Mouse (Mus musculus) adrenal gland, postnatal 4 days (tissue): ENCODE measurements around the gene Gm20388. TPM values are rescaled to one million over a fixed set of nuclear protein-coding genes. Genes with fewer than 3 reads are reported as not detected.

Experiments
- DNase-seq, 2 experiments: peaks; one replicate each; pipeline ENCODE4 v3.0.0; 2021 to 2022; ENCODE audit warnings: low spot score in 2 of 2, mixed read lengths in 2 of 2
- total RNA-seq, 2 experiments: library from RNA; stranded (reverse); gene quantifications; 2 replicates each; pipeline ENCODE4 v1.2.3; 2021

The Gm20388 gene
- total RNA-seq, 2 experiments from 2014 or later, result 8.8 TPM; not detected in 1

- DNase-seq, result no peak
Measured at GRCm38 (mm10) chr8:120250750-120251410, 340.2 kb downstream of the Gm20388 start.

DNA sequence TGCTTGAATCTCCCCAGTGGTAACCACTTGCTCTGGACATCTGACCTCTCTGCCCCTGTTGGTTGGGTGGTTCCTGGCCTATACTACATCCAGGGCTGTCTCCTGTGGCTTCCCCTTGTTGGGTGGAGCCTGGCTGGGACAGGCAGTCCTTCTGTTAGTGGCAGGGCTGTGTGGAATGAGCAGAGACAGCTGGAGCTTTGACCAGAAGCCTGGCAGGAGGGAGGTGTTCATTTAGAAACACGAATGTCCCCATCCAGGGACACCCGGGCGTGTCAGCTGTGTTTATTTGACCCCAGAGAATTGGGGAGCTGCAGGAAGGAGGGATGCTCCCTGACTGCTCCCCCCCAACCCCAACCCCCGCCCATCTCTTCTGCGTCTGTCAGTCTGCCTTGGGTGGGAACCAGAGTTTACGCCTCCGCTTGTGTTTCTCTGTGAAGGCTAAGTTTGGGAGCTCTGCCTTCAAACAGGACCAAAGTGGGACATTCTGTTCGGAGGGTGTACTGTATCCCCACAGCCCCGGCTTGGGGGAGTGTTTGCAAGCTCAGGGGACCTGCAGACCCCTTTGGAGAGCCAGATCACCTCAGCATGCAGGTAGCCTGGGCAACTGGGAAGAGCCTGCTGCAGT, 340.9 kb downstream of the Gm20388 start:
- DNase-seq, result no peak

DNA sequence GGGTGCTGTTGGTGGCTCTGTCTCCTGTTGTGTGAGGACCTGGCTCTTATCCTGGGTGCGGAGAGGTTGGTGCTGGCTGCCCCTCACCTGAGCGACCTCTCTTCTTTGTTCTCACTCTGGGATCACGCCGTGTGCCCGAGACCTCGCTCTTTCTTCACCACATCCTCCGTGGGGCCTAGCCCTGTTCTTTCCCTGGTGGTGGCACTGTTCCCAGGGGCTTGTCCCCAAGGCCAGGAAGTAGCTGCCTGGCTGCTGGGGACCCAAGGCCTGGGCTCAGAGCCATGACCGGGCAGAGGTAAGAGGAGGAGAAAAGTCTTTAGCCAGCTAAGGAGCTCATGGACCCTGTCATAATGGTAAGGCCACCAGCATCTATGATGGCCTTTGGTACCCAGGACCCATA, 343.0 kb downstream of the Gm20388 start:
- no peak for DNase-seq

DNA sequence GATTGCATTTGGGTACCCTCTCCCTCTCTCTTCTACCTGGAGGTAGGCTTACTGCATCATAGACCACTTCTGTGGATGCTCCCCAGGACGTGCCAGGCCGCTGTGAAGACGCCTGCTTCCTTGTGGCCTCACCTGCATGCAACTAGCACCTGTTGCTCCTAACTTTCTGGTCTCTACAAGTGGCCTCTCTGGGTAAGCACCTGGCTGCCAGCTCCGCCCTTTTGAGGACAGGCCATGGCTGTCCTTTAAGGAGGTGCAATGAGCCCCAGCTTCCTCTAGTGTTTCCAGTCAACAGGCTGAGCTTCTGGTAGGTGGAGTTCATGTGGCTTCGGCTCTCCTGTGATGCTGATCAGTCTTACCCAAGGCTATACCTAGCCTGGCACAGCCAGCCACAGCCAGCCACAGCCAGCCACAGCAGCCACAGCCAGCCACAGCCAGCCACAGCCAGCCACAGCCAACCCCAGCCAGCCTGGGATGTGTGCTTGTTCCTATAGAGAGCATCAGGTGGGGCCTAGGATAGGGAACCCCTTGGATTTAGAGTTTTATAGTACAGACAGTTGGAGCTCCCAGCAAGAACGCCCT, 344.9 kb downstream of the Gm20388 start:
- no peak for DNase-seq

DNA sequence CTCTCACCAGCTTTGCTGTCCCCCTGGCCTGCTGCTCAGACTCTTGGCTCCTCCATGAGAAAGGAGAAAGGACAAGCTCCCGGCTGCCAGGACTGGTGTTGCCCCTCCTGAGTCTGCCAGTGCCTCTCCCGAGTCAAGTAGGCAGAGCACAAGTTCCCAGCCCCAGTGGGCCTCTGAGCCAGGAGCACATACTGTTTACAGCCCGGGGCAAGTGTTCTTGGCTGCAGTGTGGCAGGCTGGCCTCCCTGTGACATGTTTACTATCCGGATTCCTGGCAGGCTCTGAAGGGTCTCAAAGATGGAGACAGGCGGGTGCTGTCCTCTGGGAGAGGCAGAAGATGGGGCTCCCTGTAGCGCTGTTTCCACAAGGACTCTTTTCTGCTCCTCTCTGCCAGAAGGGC, 346.3 kb downstream of the Gm20388 start:
- no peak for DNase-seq

GRCm38 (mm10) chr8:120259206-120259605, 348.6 kb downstream of the Gm20388 start:
- DNase-seq, result no peak

DNA sequence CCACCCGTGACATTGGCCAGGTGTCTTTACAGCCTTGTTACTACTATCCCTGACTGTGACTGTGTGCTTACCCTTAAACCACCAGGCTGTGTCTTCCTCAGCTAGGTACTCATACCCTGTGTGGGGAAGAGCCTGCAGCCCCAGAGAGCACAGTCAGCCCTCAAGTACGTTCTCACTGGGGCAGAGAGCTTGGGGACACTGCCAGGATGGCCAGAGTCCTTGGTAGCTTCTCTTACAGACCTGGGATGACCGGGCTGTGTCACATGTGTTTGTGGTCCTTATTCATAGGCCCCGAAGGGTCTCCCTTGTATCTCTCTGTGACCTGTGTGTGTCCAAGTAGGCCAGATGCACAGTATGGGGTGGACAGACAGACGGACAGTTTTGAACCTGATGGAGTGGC, 350.0 kb downstream of the Gm20388 start:
- DNase-seq, result no peak

DNA sequence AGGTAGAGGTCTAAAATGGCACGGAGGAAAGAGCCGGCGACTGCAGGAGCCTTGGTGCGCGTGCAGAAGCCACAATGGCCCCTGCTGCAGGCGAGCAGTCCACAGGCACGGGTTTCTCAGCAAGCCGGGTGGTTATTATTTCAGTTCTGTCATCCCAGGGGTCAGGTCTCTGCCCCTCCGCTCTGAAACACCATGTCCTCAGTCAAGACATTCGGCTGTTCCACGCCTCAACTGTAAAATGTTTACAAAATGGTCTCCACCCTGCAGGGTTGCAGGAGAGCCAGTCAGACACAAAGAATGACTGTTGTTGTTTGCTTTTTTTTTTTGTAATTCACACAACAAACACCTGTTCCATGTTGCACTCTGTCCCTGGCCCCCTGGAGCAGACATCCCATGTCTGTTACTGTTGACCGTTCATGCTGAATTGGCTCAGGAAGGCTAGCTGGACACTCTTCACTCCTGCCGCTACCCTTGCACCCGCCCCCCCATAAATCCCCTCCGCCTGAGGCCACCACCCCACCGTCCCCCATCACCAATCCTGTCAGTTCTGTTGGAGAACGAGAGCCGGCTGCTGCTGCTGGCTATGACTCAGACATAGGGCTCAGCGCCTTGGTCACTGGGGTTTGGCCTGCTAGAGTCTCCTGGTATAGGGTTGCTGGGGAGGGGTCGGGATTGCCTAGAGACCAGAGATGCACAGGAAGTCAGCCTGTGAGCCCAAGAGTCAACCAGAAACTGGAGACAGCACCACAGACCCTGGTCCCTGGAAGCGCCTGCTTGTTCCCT, 350.9 kb downstream of the Gm20388 start:
- no peak for DNase-seq

DNA sequence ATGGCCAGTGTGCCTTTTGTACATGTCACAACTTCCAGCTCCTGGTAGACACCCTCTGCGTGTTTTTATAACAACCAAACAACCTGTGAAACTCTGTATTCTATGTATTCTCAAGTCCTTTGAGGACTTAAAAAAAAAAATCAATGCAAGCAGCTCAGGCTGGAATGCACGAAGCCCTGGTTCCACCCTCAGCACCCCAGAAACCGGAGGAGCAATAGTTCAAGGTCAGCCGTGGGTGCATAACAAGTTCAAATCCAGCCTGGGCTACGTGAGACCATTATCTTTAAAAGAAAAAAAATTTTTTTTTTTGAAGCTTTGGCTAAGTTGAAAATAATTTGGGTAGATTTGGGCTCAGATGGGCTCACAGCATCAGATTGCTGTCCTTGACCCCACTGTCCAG, 353.2 kb downstream of the Gm20388 start:
- no peak for DNase-seq

DNA sequence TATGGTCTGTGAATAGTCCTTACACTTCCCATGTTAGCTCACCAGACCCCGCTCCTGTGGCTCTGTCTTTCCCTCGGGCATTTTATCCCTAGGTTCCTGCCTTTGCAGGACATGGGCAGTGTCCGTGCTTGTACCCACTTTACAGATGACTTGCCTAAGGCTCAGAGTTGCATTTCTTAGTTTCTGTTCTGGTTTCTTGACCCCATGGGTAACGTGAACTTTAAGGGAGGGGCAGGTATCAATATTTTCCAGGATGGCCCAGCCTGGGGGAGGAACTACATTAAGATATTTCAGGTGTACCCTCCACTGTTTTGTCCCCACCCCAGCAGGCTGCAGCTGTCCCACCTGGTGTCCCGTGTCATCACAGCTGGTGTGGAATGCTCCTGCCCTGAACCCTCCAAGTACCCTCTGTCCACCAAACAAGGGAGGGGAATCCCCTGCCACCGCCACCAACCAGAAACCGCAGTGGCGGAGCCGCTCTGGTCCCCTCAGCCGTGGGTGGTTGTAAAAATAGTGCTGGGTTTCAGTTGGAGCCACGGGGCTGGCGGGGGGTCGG, 353.8 kb downstream of the Gm20388 start:
- no peak for DNase-seq

- DNase-seq, result peak in 1 of 2 experiments; percentile 58
Measured at GRCm38 (mm10) chr8:120264944-120265453, 354.4 kb downstream of the Gm20388 start.

DNA sequence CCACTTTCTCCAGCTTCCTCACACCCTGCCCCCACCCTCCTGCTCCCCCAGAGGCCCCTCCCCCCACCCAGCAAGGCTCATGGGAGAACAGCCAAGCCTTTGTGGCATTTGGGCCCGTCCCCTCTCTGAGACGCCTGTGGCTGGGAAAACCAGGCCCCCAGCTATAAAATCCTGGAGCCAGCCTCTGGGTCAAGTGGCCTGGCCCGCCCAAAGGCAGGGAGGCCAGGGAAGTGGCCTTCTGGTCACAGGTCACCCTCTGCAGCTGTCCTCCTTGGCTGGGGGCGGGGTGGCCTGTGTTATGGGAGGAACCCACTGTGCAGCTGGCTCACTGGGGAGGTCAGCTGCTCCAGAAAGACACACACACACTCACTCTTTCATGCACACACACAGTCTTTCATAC, 354.8 kb downstream of the Gm20388 start:
- DNase-seq, result no peak

GRCm38 (mm10) chr8:120268541-120268980, 357.9 kb downstream of the Gm20388 start:
- no peak for DNase-seq

GRCm38 (mm10) chr8:120270449-120270848, 359.8 kb downstream of the Gm20388 start:
- DNase-seq, result peak; percentile 48 to 51

- no peak for DNase-seq
Measured at GRCm38 (mm10) chr8:120273430-120273829, 362.8 kb downstream of the Gm20388 start.

- peak; percentile 90 to 91 for DNase-seq
Measured at GRCm38 (mm10) chr8:120276051-120276890, 365.6 kb downstream of the Gm20388 start.

- no peak for DNase-seq
Measured at GRCm38 (mm10) chr8:120276891-120277426, 366.3 kb downstream of the Gm20388 start.

DNA sequence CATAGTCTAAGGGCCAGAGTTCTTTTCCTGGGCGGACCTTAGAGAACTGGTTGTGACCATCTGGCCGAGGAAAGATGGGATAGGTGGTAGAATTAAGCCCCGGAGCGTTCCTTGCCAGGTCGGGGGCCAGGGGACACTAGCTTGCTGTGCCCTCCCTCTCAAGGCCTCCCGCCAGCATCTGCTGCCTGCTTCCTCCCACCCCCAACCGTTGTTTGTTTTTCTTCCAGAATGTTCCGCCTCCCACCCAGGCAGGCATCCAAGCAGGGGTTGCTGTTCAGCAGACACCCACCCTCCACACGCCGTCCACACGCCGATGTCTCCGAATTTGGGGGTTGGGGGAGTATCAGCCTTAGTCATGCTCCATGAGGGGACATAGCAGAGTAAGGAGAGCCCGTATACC, 367.4 kb downstream of the Gm20388 start:
- no peak for DNase-seq

GRCm38 (mm10) chr8:120279418-120279817, 368.8 kb downstream of the Gm20388 start:
- DNase-seq, result no peak

- peak in 1 of 2 experiments; percentile 66 for DNase-seq
Measured at GRCm38 (mm10) chr8:120281487-120281886, 370.8 kb downstream of the Gm20388 start.
